ENCODE assay signal across 7 mouse cellular contexts in the genomic region with DNA sequence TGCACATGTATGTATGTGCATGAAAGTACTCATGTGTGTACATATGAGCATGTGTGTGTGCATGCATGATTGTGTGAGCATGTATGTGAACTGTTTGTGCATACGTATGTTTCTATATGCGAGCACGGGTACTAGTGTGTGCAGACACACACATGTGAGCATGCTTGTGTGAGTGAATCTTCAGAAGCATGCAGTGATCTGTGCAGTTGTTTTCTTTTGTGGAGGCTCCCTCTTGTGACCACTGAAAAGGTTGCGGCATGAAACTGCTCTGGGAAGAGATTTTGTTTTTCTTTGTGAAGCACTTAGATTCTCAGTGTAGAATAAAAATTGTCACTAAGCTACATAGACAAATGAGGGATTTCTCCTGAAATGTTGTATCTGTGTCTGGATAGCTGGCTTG.
A peak's percentile ranks its signal among the peaks of the same experiment; 100 is the strongest.
DNase-seq lines count a peak whose midpoint lies in the region; ATAC-seq and TF ChIP-seq lines count a peak whose summit lies in the region.
"Not testable (repeated sequence)": the region's sequence is repeated elsewhere in the genome, so short reads cannot be mapped to it uniquely, and the experiment has no call there.

No protein-coding gene starts in this region.

- not testable (repeated sequence) for DNase-seq in hindbrain, embryonic 11.5 days (ENCODE audit: low spot score); hindbrain, postnatal 0 days (ENCODE audit: low spot score)

- TF ChIP-seq CTCF in hindbrain, postnatal 0 days (IDR thresholded peaks at IDR 0.05; ENCODE audit: low read depth) = peak; percentile 43

- WGBS in forebrain, embryonic 15.5 days = 60% methylated on average over 3 of the region's 4 CpGs
- WGBS in hindbrain, embryonic 11.5 days = 58% methylated on average over 4 of the region's 4 CpGs
- WGBS in hindbrain, postnatal 0 days = 47% methylated on average over 4 of the region's 4 CpGs
- WGBS in midbrain, embryonic 13.5 days = 54% methylated on average over 4 of the region's 4 CpGs
- 62% methylated on average over 4 of the region's 4 CpGs for WGBS in neural tube, embryonic 12.5 days

- 0 out of 2 replicates have a peak, but pooled peaks have one; percentile 52 for ATAC-seq in common myeloid progenitor, adult 5-6 weeks (replicated peaks; ENCODE audit: low read depth, poor library complexity, severe bottlenecking)
- peak; percentile 75 for ATAC-seq in forebrain, embryonic 15.5 days (replicated peaks)
- ATAC-seq in hindbrain, embryonic 11.5 days (ENCODE audit: low FRiP score) = peak; percentile 58; the same call in 1 of the 2 replicates
- ATAC-seq in hindbrain, postnatal 0 days = peak; percentile 78
- peak; percentile 60 for ATAC-seq in megakaryocyte, adult 5-6 weeks (ENCODE audit: poor library complexity, severe bottlenecking)
- peak; percentile 77 for ATAC-seq in midbrain, embryonic 13.5 days
- 0 out of 2 replicates have a peak, but pooled peaks have one; percentile 48 for ATAC-seq in neural tube, embryonic 12.5 days (ENCODE audit: low FRiP score, low read depth)

- not testable (repeated sequence) for H3K9me3 ChIP-seq in forebrain, embryonic 15.5 days; hindbrain, embryonic 11.5 days (ENCODE audit: control insufficient read depth, low read length); hindbrain, postnatal 0 days (ENCODE audit: low read length); midbrain, embryonic 13.5 days; neural tube, embryonic 12.5 days

- H3K4me3 ChIP-seq in forebrain, embryonic 15.5 days; hindbrain, embryonic 11.5 days (ENCODE audit: low read depth, low read length); hindbrain, postnatal 0 days (ENCODE audit: low read length); midbrain, embryonic 13.5 days (replicated peaks); neural tube, embryonic 12.5 days: not testable (repeated sequence)

- H3K4me2 ChIP-seq in forebrain, embryonic 15.5 days (replicated peaks); hindbrain, embryonic 11.5 days (replicated peaks; ENCODE audit: low read depth, low read length); hindbrain, postnatal 0 days (ENCODE audit: low read depth, low read length); midbrain, embryonic 13.5 days (replicated peaks); neural tube, embryonic 12.5 days (replicated peaks): not testable (repeated sequence)

- H3K27me3 ChIP-seq in forebrain, embryonic 15.5 days; hindbrain, embryonic 11.5 days (ENCODE audit: control insufficient read depth, insufficient read depth, low read length); hindbrain, postnatal 0 days (ENCODE audit: insufficient read depth, low read length); midbrain, embryonic 13.5 days; neural tube, embryonic 12.5 days (replicated peaks): not testable (repeated sequence)

- H3K36me3 ChIP-seq in forebrain, embryonic 15.5 days; hindbrain, embryonic 11.5 days (ENCODE audit: control insufficient read depth, insufficient read depth, low read length); hindbrain, postnatal 0 days (ENCODE audit: insufficient read depth, low read length); midbrain, embryonic 13.5 days; neural tube, embryonic 12.5 days: not testable (repeated sequence)

- H3K27ac ChIP-seq in forebrain, embryonic 15.5 days (replicated peaks); hindbrain, embryonic 11.5 days (ENCODE audit: low read depth, low read length); hindbrain, postnatal 0 days; midbrain, embryonic 13.5 days; neural tube, embryonic 12.5 days: not testable (repeated sequence)

- not testable (repeated sequence) for H3K9ac ChIP-seq in forebrain, embryonic 15.5 days (replicated peaks); hindbrain, embryonic 11.5 days (ENCODE audit: low read depth, low read length); hindbrain, postnatal 0 days (replicated peaks; ENCODE audit: low read length); midbrain, embryonic 13.5 days (replicated peaks); neural tube, embryonic 12.5 days

- peaks cover 13% of the 10 kb centered on the region for H3K4me1 ChIP-seq in forebrain, embryonic 15.5 days
- not testable (repeated sequence) for H3K4me1 ChIP-seq in hindbrain, embryonic 11.5 days (replicated peaks; ENCODE audit: control insufficient read depth, insufficient read depth, low read length); hindbrain, postnatal 0 days (ENCODE audit: insufficient read depth, low read length); neural tube, embryonic 12.5 days
- peaks cover 16% of the 10 kb centered on the region for H3K4me1 ChIP-seq in midbrain, embryonic 13.5 days (replicated peaks)
